Mouse (Mus musculus): ENCODE data around the gene Rgs6.

Gene Rgs6

DNA sequence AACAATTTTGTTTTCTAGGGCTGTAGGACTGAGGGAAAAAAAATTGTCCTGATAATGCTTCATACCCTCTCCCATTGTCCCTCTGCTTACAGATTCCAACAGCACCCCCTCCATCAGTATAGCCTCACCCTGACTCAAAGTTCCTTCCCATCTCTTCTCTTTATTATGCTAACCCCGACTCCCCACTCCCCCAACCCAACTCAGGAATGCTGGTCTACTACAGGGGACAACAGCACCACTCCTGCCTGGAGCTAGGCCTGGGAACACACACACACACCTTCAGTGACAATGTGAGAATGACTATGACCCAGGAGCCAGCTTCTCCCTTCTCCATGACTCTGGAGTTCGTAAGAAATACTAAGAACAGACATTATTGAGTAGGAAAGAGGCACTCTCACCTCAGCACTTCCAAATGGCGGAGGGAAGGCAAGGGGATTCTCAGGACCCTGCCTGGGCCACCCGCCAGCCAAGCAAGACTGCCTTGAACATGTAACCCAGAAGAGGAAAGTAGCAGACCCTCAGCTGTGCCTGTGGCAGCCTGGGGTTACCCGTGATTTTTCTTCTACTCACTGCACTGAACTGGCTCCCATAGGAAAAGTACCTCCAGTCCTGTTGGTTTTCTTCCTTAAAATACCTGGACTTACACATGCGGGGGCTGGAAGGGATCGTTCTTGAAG is 623.2 kb downstream of the Rgs6 start:
- DNase-seq = no peak
